18 mouse cellular contexts compared by ENCODE assay signal in the genomic region with DNA sequence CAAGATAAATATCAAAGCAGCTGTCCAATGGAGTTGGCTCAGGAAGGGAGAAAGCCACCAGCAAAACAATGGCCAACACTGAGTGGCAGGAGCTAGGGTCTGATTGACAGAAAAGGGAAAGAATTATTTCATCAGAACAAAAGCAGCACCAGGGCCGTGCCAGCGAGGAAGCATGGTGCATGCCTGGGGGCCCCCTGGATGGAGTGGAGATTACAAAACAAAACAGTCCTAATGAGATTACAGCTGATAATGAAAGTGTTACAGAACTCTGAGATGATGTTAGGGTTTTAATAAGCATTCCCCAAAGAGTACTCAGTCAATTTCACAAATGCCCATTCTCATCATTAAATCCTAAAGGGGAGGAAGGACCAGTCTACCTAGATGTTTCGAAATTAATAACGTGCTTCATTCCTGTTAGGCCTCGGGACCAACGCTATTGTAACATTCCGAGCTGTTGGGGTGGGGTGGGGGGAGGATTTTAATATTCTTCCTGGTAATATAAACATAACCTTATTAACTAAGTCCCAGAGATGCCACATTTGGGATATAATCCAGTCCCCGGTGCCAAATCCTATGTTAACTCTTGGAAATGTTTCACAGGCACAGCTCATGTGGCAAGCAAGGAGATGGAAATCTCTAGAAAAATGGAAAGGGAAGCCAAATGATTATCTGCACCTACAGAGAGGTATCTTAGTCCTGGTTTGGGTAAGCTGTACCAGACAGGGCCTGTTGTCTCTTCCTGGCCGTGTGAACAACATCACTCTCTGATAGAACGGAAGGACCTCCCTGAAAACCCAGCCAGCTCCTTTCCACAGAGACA.
DNase-seq lines count a peak whose midpoint lies in the region; ATAC-seq and TF ChIP-seq lines count a peak whose summit lies in the region.
"Had no signal": no experiment of that assay in that cellular context is flagged by ENCODE, and none has a peak within 500 bp of the region (broad histone marks: within the 10 kb centered on the region; RNA-seq: fewer than 3 reads in every experiment).

No protein-coding gene starts in this region.

- DNase-seq in adrenal gland, adult (ENCODE audit: inconsistent age in 2 of 2, low spot score in 1 of 2): peak; percentile 14 to 39
- no peak for DNase-seq in adrenal gland, postnatal 36 days
- DNase-seq in left cerebral cortex, adult 2 months (ENCODE audit: extremely low spot score in 1 of 2, low spot score in 2 of 2): no peak
- no peak for DNase-seq in left cerebral cortex, postnatal 10 days (ENCODE audit: extremely low spot score in 1 of 2, low spot score in 2 of 2)
- DNase-seq in midbrain, embryonic 14.5 days: peak; percentile 55
- DNase-seq: heart, postnatal 36 days; right cerebral cortex, postnatal 14 days had no signal

- H3K9ac ChIP-seq in forebrain, embryonic 15.5 days (replicated peaks): no peak overlapping the region
- H3K9ac ChIP-seq in forebrain, embryonic 12.5 days: no peak overlapping the region
- H3K9ac ChIP-seq in midbrain, embryonic 14.5 days (replicated peaks; ENCODE audit: low read length): no peak overlapping the region
- H3K9ac ChIP-seq in intestine, embryonic 15.5 days: no peak overlapping the region
- H3K9ac ChIP-seq: heart, embryonic 12.5 days; limb, embryonic 13.5 days; liver, embryonic 15.5 days had no signal

- intact Hi-C loops in left cerebral cortex, adult 2 months (cut with DNase I): loop anchor here (5.0 kb wide), 1 partner anchor 114 kb away; no protein-coding TSS in a partner anchor
- intact Hi-C loops in left cerebral cortex, postnatal 10 days (cut with DNase I): no loop called here

- H3K27me3 ChIP-seq in forebrain, embryonic 15.5 days: no peaks in the 10 kb centered on the region
- no peaks in the 10 kb centered on the region for H3K27me3 ChIP-seq in forebrain, embryonic 12.5 days
- no peaks in the 10 kb centered on the region for H3K27me3 ChIP-seq in midbrain, embryonic 14.5 days (ENCODE audit: control insufficient read depth, insufficient read depth, low read length)
- no peaks in the 10 kb centered on the region for H3K27me3 ChIP-seq in intestine, embryonic 15.5 days (replicated peaks)
- H3K27me3 ChIP-seq: heart, embryonic 12.5 days; limb, embryonic 13.5 days had no signal

- peaks cover 32% of the 10 kb centered on the region for H3K4me1 ChIP-seq in forebrain, embryonic 15.5 days
- H3K4me1 ChIP-seq in forebrain, embryonic 12.5 days: peaks cover 20% of the 10 kb centered on the region
- peaks cover 11% of the 10 kb centered on the region; the same call in 1 of the 2 replicates for H3K4me1 ChIP-seq in midbrain, embryonic 14.5 days (ENCODE audit: control insufficient read depth, insufficient read depth, low read length)
- H3K4me1 ChIP-seq in intestine, embryonic 15.5 days (replicated peaks): no peaks in the 10 kb centered on the region
- H3K4me1 ChIP-seq: limb, embryonic 13.5 days; liver, embryonic 15.5 days had no signal

- H3K4me3 ChIP-seq in forebrain, embryonic 15.5 days: no peak overlapping the region
- no peak overlapping the region for H3K4me3 ChIP-seq in forebrain, embryonic 12.5 days (replicated peaks)
- H3K4me3 ChIP-seq in left cerebral cortex, adult 2 months: no peak overlapping the region
- no peak overlapping the region for H3K4me3 ChIP-seq in midbrain, embryonic 14.5 days (replicated peaks; ENCODE audit: low read depth, low read length)
- no peak overlapping the region for H3K4me3 ChIP-seq in intestine, embryonic 15.5 days (replicated peaks)
- H3K4me3 ChIP-seq: heart, embryonic 12.5 days; limb, embryonic 13.5 days; liver, embryonic 15.5 days had no signal

- peak overlapping the region; percentile 81 for H3K27ac ChIP-seq in forebrain, embryonic 15.5 days (replicated peaks)
- no peak overlapping the region for H3K27ac ChIP-seq in forebrain, embryonic 12.5 days
- H3K27ac ChIP-seq in left cerebral cortex, adult 2 months: peak overlapping the region; percentile 83
- no peak overlapping the region for H3K27ac ChIP-seq in midbrain, embryonic 14.5 days (replicated peaks; ENCODE audit: low read depth, low read length)
- H3K27ac ChIP-seq in intestine, embryonic 15.5 days: no peak overlapping the region
- H3K27ac ChIP-seq: kidney, postnatal 0 days; limb, embryonic 13.5 days; liver, embryonic 15.5 days had no signal

- WGBS in forebrain, embryonic 15.5 days: 42% methylated on average over 10 of the region's 10 CpGs
- 59% methylated on average over 10 of the region's 10 CpGs for WGBS in forebrain, embryonic 12.5 days
- WGBS in midbrain, embryonic 14.5 days: 38% methylated on average over 10 of the region's 10 CpGs
- 79% methylated on average over 10 of the region's 10 CpGs for WGBS in intestine, embryonic 15.5 days

- no peak for ATAC-seq in forebrain, embryonic 15.5 days (replicated peaks)
- ATAC-seq in forebrain, embryonic 12.5 days (ENCODE audit: low FRiP score): no peak
- ATAC-seq in midbrain, embryonic 14.5 days (ENCODE audit: low FRiP score, low TSS enrichment): no peak
- ATAC-seq in intestine, embryonic 15.5 days: no peak
- ATAC-seq: CD4-positive, CD25-positive, alpha-beta regulatory T cell, adult 4 months; intestine, postnatal 0 days; lung, postnatal 0 days had no signal

- H3K9me3 ChIP-seq in forebrain, embryonic 15.5 days: no peaks in the 10 kb centered on the region
- no peaks in the 10 kb centered on the region for H3K9me3 ChIP-seq in forebrain, embryonic 12.5 days
- H3K9me3 ChIP-seq in midbrain, embryonic 14.5 days (ENCODE audit: control insufficient read depth, low read length): no peaks in the 10 kb centered on the region
- H3K9me3 ChIP-seq in intestine, embryonic 15.5 days: no peaks in the 10 kb centered on the region
- H3K9me3 ChIP-seq: heart, embryonic 12.5 days; liver, embryonic 15.5 days had no signal

- TF ChIP-seq CTCF in left cerebral cortex, adult 2 months (IDR thresholded peaks at IDR 0.05): no peak

- no peaks in the 10 kb centered on the region for H3K36me3 ChIP-seq in forebrain, embryonic 15.5 days
- no peaks in the 10 kb centered on the region for H3K36me3 ChIP-seq in forebrain, embryonic 12.5 days (replicated peaks)
- H3K36me3 ChIP-seq in midbrain, embryonic 14.5 days (ENCODE audit: control insufficient read depth, insufficient read depth, low read length): no peaks in the 10 kb centered on the region
- H3K36me3 ChIP-seq in intestine, embryonic 15.5 days: no peaks in the 10 kb centered on the region
- H3K36me3 ChIP-seq: G1E; heart, embryonic 12.5 days; limb, embryonic 13.5 days; liver, embryonic 15.5 days had no signal

- H3K4me2 ChIP-seq in forebrain, embryonic 15.5 days (replicated peaks): no peak overlapping the region
- H3K4me2 ChIP-seq in forebrain, embryonic 12.5 days: no peak overlapping the region
- no peak overlapping the region for H3K4me2 ChIP-seq in midbrain, embryonic 14.5 days (ENCODE audit: low read length)
- no peak overlapping the region for H3K4me2 ChIP-seq in intestine, embryonic 15.5 days (replicated peaks)
- H3K4me2 ChIP-seq: heart, embryonic 12.5 days; limb, embryonic 13.5 days; liver, embryonic 15.5 days had no signal

Comparison
In these comparisons a context has a peak if more than half of its experiments do, and no peak if none do; other contexts are left out.
1. DNase-seq: peak in adrenal gland, adult (2 of 2) and midbrain, embryonic 14.5 days (single experiment); none in adrenal gland, postnatal 36 days (0 of 2), left cerebral cortex, adult 2 months (0 of 2) and left cerebral cortex, postnatal 10 days (0 of 2).
2. H3K27ac ChIP-seq: peak in forebrain, embryonic 15.5 days (single experiment) and left cerebral cortex, adult 2 months (single experiment); none in forebrain, embryonic 12.5 days (single experiment), midbrain, embryonic 14.5 days (single experiment) and intestine, embryonic 15.5 days (single experiment).